35 mouse cellular contexts compared by ENCODE assay signal in the genomic region with DNA sequence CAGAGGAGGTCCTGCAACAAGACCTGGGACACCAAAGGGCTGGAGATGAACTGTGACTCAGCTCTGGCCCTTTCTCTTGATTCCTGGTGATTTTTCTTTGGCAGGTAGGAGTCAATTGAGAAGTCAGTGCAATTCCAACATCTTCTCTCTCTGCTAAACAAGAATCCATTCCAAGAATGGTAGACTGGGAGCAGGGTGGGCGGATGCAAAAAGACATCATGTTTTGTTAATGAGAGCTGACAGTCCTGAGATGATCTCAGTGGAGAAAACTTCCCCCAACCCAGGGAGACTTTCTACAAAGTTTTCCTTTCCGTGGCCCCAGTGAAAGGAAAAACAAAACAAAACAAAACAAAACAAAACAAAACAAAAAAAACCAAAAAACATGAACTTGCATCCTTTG. TPM values are rescaled to one million over a fixed set of nuclear protein-coding genes. Genes with fewer than 3 reads are reported as not detected.
"Had no signal": no experiment of that assay in that cellular context is flagged by ENCODE, and none has a peak within 500 bp of the region (broad histone marks: within the 10 kb centered on the region; RNA-seq: fewer than 3 reads in every experiment).

No protein-coding gene starts in this region.

- H3K27me3 ChIP-seq: heart, embryonic 12.5 days; heart, embryonic 13.5 days; heart, embryonic 15.5 days; hindbrain, embryonic 12.5 days; hindbrain, embryonic 13.5 days; hindbrain, embryonic 15.5 days; intestine, embryonic 15.5 days; kidney, embryonic 15.5 days had no signal

- ATAC-seq: hindbrain, embryonic 16.5 days; hindbrain, postnatal 0 days; inflammation-experienced regulatory T-cells, adult 6 months; intestine, embryonic 15.5 days; intestine, embryonic 16.5 days; intestine, postnatal 0 days had no signal

- H3K4me3 ChIP-seq: heart, embryonic 10.5 days; heart, embryonic 12.5 days; heart, embryonic 13.5 days; heart, embryonic 15.5 days; hindbrain, embryonic 10.5 days; hindbrain, embryonic 12.5 days; hindbrain, embryonic 13.5 days; hindbrain, embryonic 15.5 days; intestine, embryonic 15.5 days; kidney, embryonic 15.5 days; layer of hippocampus, adult 2 months; left cerebral cortex, adult 2 months had no signal

- H3K36me3 ChIP-seq: heart, embryonic 10.5 days; heart, embryonic 12.5 days; heart, embryonic 13.5 days; heart, embryonic 15.5 days; hindbrain, embryonic 10.5 days; hindbrain, embryonic 12.5 days; hindbrain, embryonic 13.5 days; hindbrain, embryonic 15.5 days; intestine, embryonic 15.5 days; kidney, embryonic 15.5 days had no signal

- DNase-seq: heart, postnatal 10 days; heart, postnatal 14 days; heart, postnatal 36 days; heart, postnatal 4 days; kidney, adult 11 months; kidney, adult 18-20 months; kidney, adult 2 months; kidney, adult 9 months; kidney, postnatal 10 days; kidney, postnatal 14 days; kidney, postnatal 25 days; kidney, postnatal 36 days; kidney, postnatal 4 days; layer of hippocampus, adult 9-11 months; layer of hippocampus, postnatal 36 days had no signal

- H3K27ac ChIP-seq: heart, embryonic 10.5 days; heart, embryonic 13.5 days; heart, embryonic 15.5 days; hindbrain, embryonic 10.5 days; hindbrain, embryonic 12.5 days; hindbrain, embryonic 13.5 days; hindbrain, embryonic 14.5 days; hindbrain, embryonic 15.5 days; hindbrain, postnatal 0 days; intestine, embryonic 15.5 days; kidney, embryonic 15.5 days; kidney, postnatal 0 days; layer of hippocampus, adult 2 months; left cerebral cortex, adult 2 months had no signal

- H3K9ac ChIP-seq: heart, embryonic 12.5 days; heart, embryonic 13.5 days; heart, embryonic 15.5 days; hindbrain, embryonic 12.5 days; hindbrain, embryonic 13.5 days; hindbrain, embryonic 14.5 days; hindbrain, embryonic 15.5 days; intestine, embryonic 15.5 days; kidney, embryonic 15.5 days had no signal

- H3K9me3 ChIP-seq: heart, embryonic 10.5 days; heart, embryonic 12.5 days; heart, embryonic 13.5 days; heart, embryonic 15.5 days; hindbrain, embryonic 10.5 days; hindbrain, embryonic 12.5 days; hindbrain, embryonic 13.5 days; hindbrain, embryonic 15.5 days; intestine, embryonic 15.5 days; kidney, embryonic 15.5 days had no signal

- H3K4me2 ChIP-seq: heart, embryonic 11.5 days; heart, embryonic 12.5 days; heart, embryonic 13.5 days; heart, embryonic 15.5 days; hindbrain, embryonic 12.5 days; hindbrain, embryonic 13.5 days; hindbrain, embryonic 14.5 days; hindbrain, embryonic 15.5 days; intestine, embryonic 15.5 days; kidney, embryonic 15.5 days had no signal

- H3K4me1 ChIP-seq: heart, embryonic 10.5 days; heart, embryonic 12.5 days; heart, embryonic 13.5 days; heart, embryonic 15.5 days; hindbrain, embryonic 10.5 days; hindbrain, embryonic 12.5 days; hindbrain, embryonic 13.5 days; hindbrain, embryonic 15.5 days; intestine, embryonic 15.5 days; kidney, embryonic 15.5 days had no signal

RNA-seq across cellular contexts. Expression of a gene that starts 52.2 kb away (rescaled TPM):
- polyA plus RNA-seq: inflammation-experienced regulatory T-cells, adult 6 months had no signal
